Mouse (Mus musculus): ENCODE data around the gene Sfta2. TPM values are rescaled to one million over a fixed set of nuclear protein-coding genes. Genes with fewer than 3 reads are reported as not detected.
A peak's percentile ranks its signal among the peaks of the same experiment; 100 is the strongest.

The Sfta2 gene
- polyA plus RNA-seq, 1 experiment from 2014 or later: not detected

- whole genome bisulfite sequencing (ENCODE audit: missing documents): 2% methylated on average over 15 of the region's 15 CpGs
- no peaks in the 10 kb centered on the region for H3K79me2 ChIP-seq (ENCODE audit: inconsistent target)
- no peaks in the 10 kb centered on the region for H3K36me3 ChIP-seq (ENCODE audit: inconsistent target)
- H3K27ac ChIP-seq: no peak overlapping the region
- H3K4me3 ChIP-seq (ENCODE audit: inconsistent target): no peak overlapping the region
Measured at GRCm38 (mm10) chr17:35635699-35636111, 34.4 kb downstream of the Sfta2 start.

- H3K27ac ChIP-seq: no peak overlapping the region
- 32% methylated on average over 5 of the region's 5 CpGs for WGBS (ENCODE audit: missing documents)
- H3K4me3 ChIP-seq (ENCODE audit: inconsistent target): no peak overlapping the region
- no peaks in the 10 kb centered on the region for H3K36me3 ChIP-seq (ENCODE audit: inconsistent target)
- H3K79me2 ChIP-seq (ENCODE audit: inconsistent target): no peaks in the 10 kb centered on the region
Measured at GRCm38 (mm10) chr17:35636363-35636762, 35.0 kb downstream of the Sfta2 start.

GRCm38 (mm10) chr17:35638475-35639190 lies 37.3 kb downstream of the Sfta2 start:
- Histone ChIP-seq H3K79me2 (ENCODE audit: inconsistent target) (no peaks in the 10 kb centered on the region), H3K36me3 (ENCODE audit: inconsistent target) (no peaks in the 10 kb centered on the region), H3K4me3 (ENCODE audit: inconsistent target) (no peak overlapping the region), H3K27ac (no peak overlapping the region)
- WGBS (ENCODE audit: missing documents): 23% methylated on average over 12 of the region's 14 CpGs

- WGBS (ENCODE audit: missing documents): 71% methylated on average over 6 of the region's 6 CpGs
- H3K4me3 ChIP-seq (ENCODE audit: inconsistent target): no peak overlapping the region
- H3K36me3 ChIP-seq (ENCODE audit: inconsistent target): no peaks in the 10 kb centered on the region
- no peak overlapping the region for H3K27ac ChIP-seq
- H3K79me2 ChIP-seq (ENCODE audit: inconsistent target): no peaks in the 10 kb centered on the region
Measured at GRCm38 (mm10) chr17:35639352-35639751, 38.0 kb downstream of the Sfta2 start.

GRCm38 (mm10) chr17:35643609-35644236 lies 42.4 kb downstream of the Sfta2 start, which contains the start of gene Mucl3:
Gene Mucl3, minus strand, starts transcription at chr17:35643695.
- Histone ChIP-seq H3K27ac (no peak within 1 kb of the TSS), H3K4me3 (ENCODE audit: inconsistent target) (no peak within 1 kb of the TSS), H3K36me3 (ENCODE audit: inconsistent target) (no peaks in the 10 kb centered on the region), H3K79me2 (ENCODE audit: inconsistent target) (no peaks in the 10 kb centered on the region)
- WGBS (ENCODE audit: missing documents): 81% methylated on average over 13 of the region's 13 CpGs

- Histone ChIP-seq H3K4me3 (ENCODE audit: inconsistent target) (no peak overlapping the region), H3K36me3 (ENCODE audit: inconsistent target) (no peaks in the 10 kb centered on the region), H3K79me2 (ENCODE audit: inconsistent target) (no peaks in the 10 kb centered on the region), H3K27ac (no peak overlapping the region)
- WGBS (ENCODE audit: missing documents): 89% methylated on average over 2 of the region's 2 CpGs
Measured at GRCm38 (mm10) chr17:35649429-35649828, 48.1 kb downstream of the Sfta2 start.

GRCm38 (mm10) chr17:35653086-35653485 lies 51.7 kb downstream of the Sfta2 start:
- H3K36me3 ChIP-seq (ENCODE audit: inconsistent target): peaks cover 9% of the 10 kb centered on the region; the same call in 1 of the 2 replicates
- no peak overlapping the region for H3K27ac ChIP-seq
- 88% methylated on average over 2 of the region's 2 CpGs for WGBS (ENCODE audit: missing documents)
- H3K4me3 ChIP-seq (ENCODE audit: inconsistent target): no peak overlapping the region
- no peaks in the 10 kb centered on the region for H3K79me2 ChIP-seq (ENCODE audit: inconsistent target)

GRCm38 (mm10) chr17:35665957-35666515 lies 64.7 kb downstream of the Sfta2 start:
- H3K36me3 ChIP-seq (ENCODE audit: inconsistent target): no peaks in the 10 kb centered on the region; the same call in 1 of the 2 replicates
- WGBS (ENCODE audit: missing documents): 83% methylated on average over 14 of the region's 17 CpGs
- H3K79me2 ChIP-seq (ENCODE audit: inconsistent target): no peaks in the 10 kb centered on the region
- H3K27ac ChIP-seq: no peak overlapping the region
- H3K4me3 ChIP-seq (ENCODE audit: inconsistent target): no peak overlapping the region

- Histone ChIP-seq H3K4me3 (ENCODE audit: inconsistent target) (peak overlapping the region; percentile 71), H3K36me3 (ENCODE audit: inconsistent target) (no peaks in the 10 kb centered on the region; the same call in 1 of the 2 replicates)
Measured at GRCm38 (mm10) chr17:35666851-35667256, 65.5 kb downstream of the Sfta2 start.

GRCm38 (mm10) chr17:35667334-35668065 lies 66.2 kb downstream of the Sfta2 start, which contains the start of gene Vars2:
Gene Vars2, minus strand, starts transcription at chr17:35667592.
- Histone ChIP-seq H3K79me2 (ENCODE audit: inconsistent target) (no peaks in the 10 kb centered on the region), H3K27ac (peak within 1 kb of the TSS; percentile 10; the same call in 1 of the 2 replicates), H3K4me3 (ENCODE audit: inconsistent target) (peak within 1 kb of the TSS; percentile 71), H3K36me3 (ENCODE audit: inconsistent target) (no peaks in the 10 kb centered on the region; the same call in 1 of the 2 replicates)
- under 1% methylated on average over 61 of the region's 61 CpGs for WGBS (ENCODE audit: missing documents)

More at GRCm38 (mm10) chr17:35666851-35667256, 65.5 kb downstream of the Sfta2 start:
- 10% methylated on average over 13 of the region's 13 CpGs for WGBS (ENCODE audit: missing documents)
- H3K79me2 ChIP-seq (ENCODE audit: inconsistent target): no peaks in the 10 kb centered on the region
- H3K27ac ChIP-seq: peak overlapping the region; percentile 10; the same call in 1 of the 2 replicates

GRCm38 (mm10) chr17:35669731-35670130 lies 68.4 kb downstream of the Sfta2 start:
- no peak overlapping the region for H3K4me3 ChIP-seq (ENCODE audit: inconsistent target)
- H3K36me3 ChIP-seq (ENCODE audit: inconsistent target): no peaks in the 10 kb centered on the region; the same call in 1 of the 2 replicates
- no peak overlapping the region for H3K27ac ChIP-seq
- no peaks in the 10 kb centered on the region for H3K79me2 ChIP-seq (ENCODE audit: inconsistent target)
- WGBS (ENCODE audit: missing documents): 97% methylated on average over 9 of the region's 9 CpGs

- Histone ChIP-seq H3K79me2 (ENCODE audit: inconsistent target) (no peaks in the 10 kb centered on the region), H3K36me3 (ENCODE audit: inconsistent target) (no peaks in the 10 kb centered on the region; the same call in 1 of the 2 replicates), H3K4me3 (ENCODE audit: inconsistent target) (no peak overlapping the region), H3K27ac (no peak overlapping the region)
- 97% methylated on average over 6 of the region's 6 CpGs for WGBS (ENCODE audit: missing documents)
Measured at GRCm38 (mm10) chr17:35671846-35672245, 70.5 kb downstream of the Sfta2 start.

GRCm38 (mm10) chr17:35672527-35672926 lies 71.2 kb downstream of the Sfta2 start:
- WGBS (ENCODE audit: missing documents): 89% methylated on average over 6 of the region's 6 CpGs
- Histone ChIP-seq H3K27ac (no peak overlapping the region), H3K4me3 (ENCODE audit: inconsistent target) (no peak overlapping the region; the same call in 1 of the 2 replicates), H3K79me2 (ENCODE audit: inconsistent target) (no peaks in the 10 kb centered on the region), H3K36me3 (ENCODE audit: inconsistent target) (no peaks in the 10 kb centered on the region; the same call in 1 of the 2 replicates)

GRCm38 (mm10) chr17:35673416-35674035 lies 72.2 kb downstream of the Sfta2 start, which contains the start of gene Gtf2h4:
Gene Gtf2h4, minus strand, starts transcription at chr17:35673739.
- Histone ChIP-seq H3K36me3 (ENCODE audit: inconsistent target) (no peaks in the 10 kb centered on the region; the same call in 1 of the 2 replicates), H3K79me2 (ENCODE audit: inconsistent target) (no peaks in the 10 kb centered on the region), H3K27ac (peak within 1 kb of the TSS; percentile 27; the same call in 1 of the 2 replicates), H3K4me3 (ENCODE audit: inconsistent target) (peak within 1 kb of the TSS; percentile 92)
- 3% methylated on average over 23 of the region's 23 CpGs for WGBS (ENCODE audit: missing documents)
